Mouse (Mus musculus): Measurements from ENCODE around the gene Pou2f3.

Pou2f3 gene

GRCm38 (mm10) chr9:43078711-43079110 is 131.5 kb downstream of the Pou2f3 start:
- DNase-seq (ENCODE audit: low spot score in 2 of 2): no peak

- no peak for DNase-seq (ENCODE audit: low spot score in 2 of 2)
These were observed 134.0 kb downstream of the Pou2f3 start for GRCm38 (mm10) chr9:43076163-43076562.

- no peak for DNase-seq (ENCODE audit: low spot score in 2 of 2)
These were observed 135.6 kb downstream of the Pou2f3 start for GRCm38 (mm10) chr9:43074611-43075010.
